22 mouse cellular contexts compared by ENCODE assay signal in the genomic region with DNA sequence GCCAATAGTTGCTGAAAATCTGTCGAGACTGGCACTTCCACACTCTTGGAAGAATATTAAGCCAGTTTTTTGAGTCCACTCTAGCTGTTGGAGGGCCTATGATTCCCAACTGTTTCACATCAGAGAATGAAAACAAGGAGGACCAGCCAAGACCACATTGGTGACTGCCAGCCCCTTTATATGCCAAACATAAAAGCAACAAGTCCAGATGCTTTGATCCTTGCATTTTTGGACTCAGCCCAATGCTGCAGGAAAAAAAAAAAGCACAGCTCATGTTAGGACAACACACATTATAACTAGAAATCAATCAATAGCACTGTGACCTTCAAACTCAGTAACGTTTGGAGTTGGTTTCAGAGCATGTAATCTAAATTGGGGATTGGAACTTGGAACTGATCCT.
A peak's percentile ranks its signal among the peaks of the same experiment; 100 is the strongest.
DNase-seq lines count a peak whose midpoint lies in the region; ATAC-seq lines count a peak whose summit lies in the region.
"Had no signal": no experiment of that assay in that cellular context is flagged by ENCODE, and none has a peak within 500 bp of the region (broad histone marks: within the 10 kb centered on the region; RNA-seq: fewer than 3 reads in every experiment).

No protein-coding gene starts in this region.

- intact Hi-C loops in left cerebral cortex, postnatal 4 days (cut with DNase I) = no loop called here

- DNase-seq in forebrain, embryonic 14.5 days (ENCODE audit: low spot score) = peak; percentile 67
- DNase-seq in forebrain, embryonic 11.5 days (ENCODE audit: low spot score) = no peak
- DNase-seq in left cerebral cortex, postnatal 4 days = peak; percentile 34
- DNase-seq in left cerebral cortex, adult 9 months (ENCODE audit: low spot score in 2 of 2) = no peak
- DNase-seq in lung, postnatal 25 days (ENCODE audit: low spot score) = no peak
- DNase-seq in brain, embryonic 18.5 days (ENCODE audit: low read depth, low spot score) = peak; percentile 10
- DNase-seq in urinary bladder, postnatal 10 days (ENCODE audit: low spot score) = no peak
- DNase-seq: cerebellum, adult 11-12 months; heart, postnatal 4 days; kidney, postnatal 25 days; retina, postnatal 1 day; right cerebral cortex, postnatal 4 days; thymus, postnatal 25 days had no signal

- H3K36me3 ChIP-seq in forebrain, embryonic 14.5 days (ENCODE audit: control insufficient read depth, insufficient read depth, low read length) = no peaks in the 10 kb centered on the region
- no peaks in the 10 kb centered on the region for H3K36me3 ChIP-seq in forebrain, embryonic 11.5 days (ENCODE audit: control insufficient read depth, insufficient read depth, low read length)
- no peaks in the 10 kb centered on the region for H3K36me3 ChIP-seq in lung, embryonic 16.5 days (ENCODE audit: control insufficient read depth, insufficient read depth, low read length)
- H3K36me3 ChIP-seq: heart, embryonic 10.5 days; limb, embryonic 15.5 days; midbrain, embryonic 15.5 days; neural tube, embryonic 13.5 days had no signal

- H3K27me3 ChIP-seq in forebrain, embryonic 14.5 days (replicated peaks; ENCODE audit: control insufficient read depth, insufficient read depth, low read length) = no peaks in the 10 kb centered on the region
- no peaks in the 10 kb centered on the region for H3K27me3 ChIP-seq in forebrain, embryonic 11.5 days (ENCODE audit: control insufficient read depth, insufficient read depth, low read length)
- H3K27me3 ChIP-seq in lung, embryonic 16.5 days (ENCODE audit: control insufficient read depth, insufficient read depth, low read depth, low read length) = no peaks in the 10 kb centered on the region
- H3K27me3 ChIP-seq: limb, embryonic 15.5 days; midbrain, embryonic 15.5 days; neural tube, embryonic 13.5 days had no signal

- H3K9ac ChIP-seq in forebrain, embryonic 14.5 days (ENCODE audit: low read length) = no peak overlapping the region
- H3K9ac ChIP-seq in forebrain, embryonic 11.5 days (ENCODE audit: low read length) = no peak overlapping the region
- H3K9ac ChIP-seq in lung, embryonic 16.5 days (ENCODE audit: low read length) = no peak overlapping the region
- H3K9ac ChIP-seq: limb, embryonic 15.5 days; midbrain, embryonic 15.5 days; neural tube, embryonic 13.5 days had no signal

- H3K9me3 ChIP-seq in forebrain, embryonic 14.5 days (replicated peaks; ENCODE audit: control insufficient read depth, low read length) = no peaks in the 10 kb centered on the region
- H3K9me3 ChIP-seq in forebrain, embryonic 11.5 days (ENCODE audit: control insufficient read depth, low read length) = no peaks in the 10 kb centered on the region
- H3K9me3 ChIP-seq in lung, embryonic 16.5 days (ENCODE audit: control insufficient read depth, low read length) = no peaks in the 10 kb centered on the region
- H3K9me3 ChIP-seq: heart, embryonic 10.5 days; limb, embryonic 15.5 days; midbrain, embryonic 15.5 days; neural tube, embryonic 13.5 days had no signal

- peak; percentile 44; the same call in 1 of the 2 replicates for ATAC-seq in forebrain, embryonic 14.5 days
- no peak for ATAC-seq in forebrain, embryonic 11.5 days (replicated peaks; ENCODE audit: low FRiP score)
- peak; percentile 87 for ATAC-seq in lung, embryonic 16.5 days (ENCODE audit: low read depth)
- ATAC-seq: CD4-positive, CD25-positive, alpha-beta regulatory T cell, adult 4 months; intestine, postnatal 0 days; midbrain, embryonic 15.5 days had no signal

- H3K27ac ChIP-seq in forebrain, embryonic 14.5 days (ENCODE audit: low read depth, low read length) = no peak overlapping the region
- H3K27ac ChIP-seq in forebrain, embryonic 11.5 days (ENCODE audit: low read depth, low read length) = no peak overlapping the region
- peak overlapping the region; percentile 43 for H3K27ac ChIP-seq in lung, embryonic 16.5 days (ENCODE audit: low read length)
- H3K27ac ChIP-seq: heart, embryonic 10.5 days; layer of hippocampus, adult 2 months; limb, embryonic 15.5 days; midbrain, embryonic 15.5 days; neural tube, embryonic 13.5 days had no signal

- no peak overlapping the region for H3K4me3 ChIP-seq in forebrain, embryonic 14.5 days (ENCODE audit: low read depth, low read length)
- H3K4me3 ChIP-seq in forebrain, embryonic 11.5 days (ENCODE audit: low read depth, low read length) = no peak overlapping the region
- no peak overlapping the region for H3K4me3 ChIP-seq in lung, embryonic 16.5 days (ENCODE audit: low read length)
- H3K4me3 ChIP-seq: heart, embryonic 10.5 days; layer of hippocampus, adult 2 months; limb, embryonic 15.5 days; midbrain, embryonic 15.5 days; myocyte; neural tube, embryonic 13.5 days had no signal

- 33% methylated on average over 2 of the region's 2 CpGs for WGBS in forebrain, embryonic 14.5 days
- WGBS in forebrain, embryonic 11.5 days = 74% methylated on average over 2 of the region's 2 CpGs
- WGBS in lung, embryonic 16.5 days = 46% methylated on average over 2 of the region's 2 CpGs

- H3K4me1 ChIP-seq in forebrain, embryonic 14.5 days (ENCODE audit: control insufficient read depth, insufficient read depth, low read length) = no peaks in the 10 kb centered on the region
- no peaks in the 10 kb centered on the region for H3K4me1 ChIP-seq in forebrain, embryonic 11.5 days (replicated peaks; ENCODE audit: control insufficient read depth, insufficient read depth, low read length)
- H3K4me1 ChIP-seq in lung, embryonic 16.5 days (replicated peaks; ENCODE audit: control insufficient read depth, insufficient read depth, low read length) = peaks cover 2% of the 10 kb centered on the region; the same call in 1 of the 2 replicates
- H3K4me1 ChIP-seq: heart, embryonic 10.5 days; midbrain, embryonic 15.5 days; neural tube, embryonic 13.5 days had no signal

- no peak overlapping the region for H3K4me2 ChIP-seq in forebrain, embryonic 14.5 days (ENCODE audit: low read length)
- no peak overlapping the region for H3K4me2 ChIP-seq in forebrain, embryonic 11.5 days (ENCODE audit: low read depth, low read length, severe bottlenecking)
- no peak overlapping the region for H3K4me2 ChIP-seq in lung, embryonic 16.5 days (ENCODE audit: low read depth, low read length)
- H3K4me2 ChIP-seq: limb, embryonic 15.5 days; midbrain, embryonic 15.5 days; neural tube, embryonic 13.5 days had no signal

Comparison
In these comparisons a context has a peak if more than half of its experiments do, and no peak if none do; other contexts are left out.
1. DNase-seq: peak in forebrain, embryonic 14.5 days (single experiment), left cerebral cortex, postnatal 4 days (single experiment) and brain, embryonic 18.5 days (single experiment); none in forebrain, embryonic 11.5 days (single experiment), left cerebral cortex, adult 9 months (0 of 2), lung, postnatal 25 days (single experiment) and urinary bladder, postnatal 10 days (single experiment).